Mouse (Mus musculus) G1E (cell line): ENCODE results near the gene Tac2. TPM values are rescaled to one million over a fixed set of nuclear protein-coding genes. Genes with fewer than 3 reads are reported as not detected.

ENCODE experiments used
- ATAC-seq: 2 replicates; pipeline ENCODE4 v1.8.0; 2016; ENCODE audit warnings: mild to moderate bottlenecking; ENCODE audit not compliant: insufficient number of reproducible peaks, poor library complexity, low FRiP score, severe bottlenecking; ENCODE audit errors: extremely low read depth
- DNase-seq: peaks from one replicate; pipeline ENCODE4 v3.0.0; 2012; ENCODE audit warnings: low spot score
- H3K27me3 ChIP-seq: 2 replicates; pipeline ENCODE4 v1.6.1; 2012; ENCODE audit warnings: mild to moderate bottlenecking, low read length, inconsistent platforms; ENCODE audit not compliant: insufficient read depth
- H3K36me3 ChIP-seq: replicated peaks from 2 replicates; pipeline ENCODE3; 2012; ENCODE audit warnings: mild to moderate bottlenecking, inconsistent platforms
- H3K4me1 ChIP-seq: 2 replicates; pipeline ENCODE4 v1.6.1; 2012; ENCODE audit warnings: low read depth, low read length, inconsistent platforms, mixed read lengths; ENCODE audit not compliant: insufficient read depth
- H3K4me3 ChIP-seq: 2 replicates; pipeline ENCODE4 v1.5.1; 2012; ENCODE audit warnings: low read depth, mild to moderate bottlenecking, inconsistent platforms, low read length, moderate library complexity, mixed read lengths
- H3K9me3 ChIP-seq: replicated peaks from 2 replicates; pipeline ENCODE4 v1.6.1; 2012; ENCODE audit warnings: inconsistent platforms
- CTCF ChIP-seq: IDR thresholded peaks from 2 replicates; pipeline ENCODE4 v1.5.1; 2012; ENCODE audit warnings: low read depth, low read length, inconsistent platforms, mixed read lengths
- GATA1 ChIP-seq: IDR thresholded peaks from 2 replicates; pipeline ENCODE4 v1.6.1; 2012; ENCODE audit warnings: borderline replicate concordance, low read length, inconsistent platforms, mixed read lengths
- GATA2 ChIP-seq: IDR thresholded peaks from 2 replicates; pipeline ENCODE4 v1.6.1; 2012; ENCODE audit warnings: low read depth, low read length, inconsistent platforms, borderline replicate concordance
- POLR2AphosphoS5 ChIP-seq: IDR thresholded peaks from 2 replicates; pipeline ENCODE4 v1.6.1; 2012; ENCODE audit warnings: low read depth, low read length, inconsistent platforms; ENCODE audit not compliant: insufficient replicate concordance
- TAL1 ChIP-seq: conservative IDR thresholded peaks from 2 replicates; pipeline ENCODE4 v1.6.1; 2012; ENCODE audit warnings: low read depth, low read length, inconsistent platforms, mixed read lengths
- polyA plus RNA-seq: library from polyadenylated mRNA; stranded (reverse); fragments of >175 nt; gene quantifications from 2 replicates; pipeline ENCODE4 v1.2.3, GENCODE M21; 2012
- total RNA-seq, 2 experiments: library from RNA; stranded (forward) in 1 of 2; stranded (reverse) in 1 of 2; fragments of 200-1000 nt in 1 of 2; fragments of >200 nt in 1 of 2; fragmentation: Nextera tagmentation in 1 of 2; gene quantifications; 2 replicates each; pipeline ENCODE4 v1.2.3; 2014 to 2017

Gene Tac2
- total and polyA plus RNA-seq, 3 experiments = not detected

DNA sequence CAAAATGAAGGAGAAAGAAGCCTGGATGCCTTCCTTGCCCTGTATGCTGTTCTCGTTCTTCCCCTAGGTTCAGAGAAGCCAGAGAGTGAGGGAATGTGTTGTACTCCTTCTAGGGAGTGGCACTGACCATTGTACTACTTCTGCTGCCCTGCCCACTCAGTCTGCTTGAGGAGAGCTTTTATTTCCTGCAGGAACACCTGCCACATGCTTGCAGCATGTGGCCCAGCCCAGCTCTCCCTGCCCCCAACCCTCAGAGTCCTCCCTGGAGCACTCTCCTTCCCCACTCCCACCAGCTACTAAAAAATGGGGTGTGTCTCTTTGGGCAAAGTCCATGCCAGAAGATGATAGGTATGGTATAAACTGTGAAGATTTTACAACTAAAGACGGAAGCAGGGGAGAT, 20.0 kb upstream of the Tac2 start:
- H3K4me1 ChIP-seq = peaks cover 38% of the 10 kb centered on the region
- ATAC-seq = no peak
- DNase-seq = no peak
- H3K9me3 ChIP-seq = no peaks in the 10 kb centered on the region
- H3K4me3 ChIP-seq = no peak overlapping the region
- H3K36me3 ChIP-seq = peaks cover 13% of the 10 kb centered on the region
- no peak for TF ChIP-seq POLR2AphosphoS5
- TF ChIP-seq GATA1 = no peak
- no peak for TF ChIP-seq TAL1
- TF ChIP-seq GATA2 = no peak
- no peak for TF ChIP-seq CTCF
- H3K27me3 ChIP-seq = peaks cover 19% of the 10 kb centered on the region

DNA sequence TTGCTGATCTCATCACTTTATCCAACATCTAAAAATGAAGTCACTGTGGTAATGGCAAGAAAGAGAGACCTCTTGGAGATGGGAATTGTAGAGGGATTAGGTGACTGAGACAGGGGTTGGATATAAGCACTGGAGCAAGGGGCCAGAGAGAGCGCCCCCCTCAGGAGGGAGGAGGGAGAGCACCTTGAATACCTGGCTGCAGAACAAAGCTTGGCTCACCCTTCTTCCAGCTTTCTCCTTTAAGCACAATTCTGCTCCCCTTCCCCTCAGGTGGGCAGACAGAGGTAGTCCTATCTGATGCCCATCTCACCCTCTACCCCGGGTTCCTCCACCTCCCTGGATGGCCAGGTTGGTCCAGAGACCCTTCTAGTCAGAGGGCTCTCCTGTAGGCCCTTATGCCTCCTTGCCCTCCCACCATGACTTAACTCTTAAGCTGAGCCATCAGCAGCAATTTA, 19.5 kb upstream of the Tac2 start, which contains the start of gene Myo1a:
TSS of gene Myo1a (plus strand) at position 405 of the 455 bp plus-strand sequence.
- H3K9me3 ChIP-seq = no peaks in the 10 kb centered on the region
- H3K27me3 ChIP-seq = peaks cover 19% of the 10 kb centered on the region
- ATAC-seq = no peak
- DNase-seq = no peak
- H3K4me1 ChIP-seq = peaks cover 38% of the 10 kb centered on the region
- H3K4me3 ChIP-seq = no peak within 1 kb of the TSS
- peaks cover 8% of the 10 kb centered on the region for H3K36me3 ChIP-seq
- TF ChIP-seq CTCF (peak; percentile 21; the same call in 1 of the 2 replicates), TAL1 (no peak), GATA1 (no peak), POLR2AphosphoS5 (no peak)

DNA sequence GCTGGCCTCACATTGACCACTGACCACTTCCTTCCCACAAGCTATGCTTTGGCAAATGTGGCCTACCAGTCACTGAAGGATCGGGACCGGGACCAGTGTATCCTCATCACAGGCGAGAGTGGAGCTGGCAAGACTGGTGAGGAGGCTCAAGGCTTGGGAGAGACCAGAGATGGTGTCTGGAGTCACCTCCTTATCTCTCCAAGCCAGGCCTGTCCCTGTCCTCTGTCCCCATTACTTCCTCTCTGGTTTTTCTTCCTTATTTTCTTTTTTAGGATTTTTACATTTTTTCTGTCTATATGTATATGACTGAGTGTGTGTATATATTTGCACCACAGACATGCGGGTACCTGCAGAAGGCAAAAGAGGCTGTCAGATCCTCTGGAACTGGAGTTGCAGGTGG, 18.5 kb upstream of the Tac2 start:
- DNase-seq = no peak

DNA sequence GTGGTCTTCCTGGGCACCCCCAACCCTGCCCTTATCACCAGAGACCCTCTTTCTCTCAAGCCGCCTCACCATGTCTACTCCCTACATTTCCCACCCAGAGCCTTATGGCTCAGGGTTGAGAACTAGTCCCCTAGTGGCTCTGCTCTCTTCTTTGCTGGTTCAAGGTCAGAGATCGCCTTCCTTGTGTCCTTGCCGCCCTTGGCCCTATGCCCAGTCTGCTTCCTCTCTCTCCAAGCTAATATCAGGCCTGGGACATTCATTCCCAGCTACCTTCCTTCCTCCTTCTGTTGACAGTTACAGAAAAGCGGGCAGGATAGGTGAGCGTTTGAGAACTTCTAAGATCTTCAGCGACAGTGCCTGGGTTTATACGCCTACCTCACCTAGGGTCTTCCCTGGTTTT, 16.6 kb upstream of the Tac2 start:
- Histone ChIP-seq H3K9me3 (no peaks in the 10 kb centered on the region), H3K4me3 (no peak overlapping the region), H3K36me3 (no peaks in the 10 kb centered on the region), H3K4me1 (peaks cover 38% of the 10 kb centered on the region), H3K27me3 (peaks cover 38% of the 10 kb centered on the region)
- TF ChIP-seq CTCF (no peak), GATA2 (no peak), POLR2AphosphoS5 (no peak)
- DNase-seq (no peak), ATAC-seq (no peak)

More for the DNA sequence above, 18.5 kb upstream of the Tac2 start:
- peak; percentile 34; the same call in 1 of the 2 replicates for ATAC-seq
- TF ChIP-seq TAL1 = peak; percentile 54
- TF ChIP-seq POLR2AphosphoS5 = no peak
- Histone ChIP-seq H3K9me3 (no peaks in the 10 kb centered on the region), H3K4me1 (peaks cover 38% of the 10 kb centered on the region), H3K36me3 (no peaks in the 10 kb centered on the region), H3K27me3 (peaks cover 28% of the 10 kb centered on the region), H3K4me3 (no peak overlapping the region)

DNA sequence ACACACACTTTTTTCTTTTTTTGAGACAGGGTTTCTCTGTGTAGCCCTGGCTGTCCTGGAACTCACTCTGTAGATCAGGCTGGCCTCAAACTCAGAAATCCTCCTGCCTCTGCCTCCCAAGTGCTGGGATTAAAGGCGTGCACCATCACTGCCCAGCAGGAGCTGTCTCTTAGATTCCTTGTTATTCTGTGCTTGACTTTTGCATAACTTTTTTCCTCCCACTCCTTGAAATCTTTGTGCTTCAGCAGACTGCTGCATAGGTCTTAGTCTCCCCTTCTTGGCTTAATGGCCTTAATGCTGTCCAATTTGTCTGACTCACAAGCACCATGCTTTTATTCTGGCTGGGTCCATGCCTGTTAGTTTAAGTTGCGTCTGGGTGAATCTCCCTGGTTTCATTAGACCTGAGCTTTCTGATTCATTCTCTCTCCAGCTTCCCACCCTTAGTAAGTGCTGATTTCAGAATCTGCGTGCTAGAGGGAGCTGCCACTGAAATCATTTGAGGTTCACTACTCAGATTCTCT, 15.4 kb upstream of the Tac2 start:
- Histone ChIP-seq H3K9me3 (no peaks in the 10 kb centered on the region), H3K4me3 (no peak overlapping the region), H3K27me3 (peaks cover 44% of the 10 kb centered on the region), H3K4me1 (peaks cover 34% of the 10 kb centered on the region), H3K36me3 (no peaks in the 10 kb centered on the region)
- DNase-seq (no peak), ATAC-seq (no peak)
- no peak for TF ChIP-seq TAL1
- no peak for TF ChIP-seq GATA2
- no peak for TF ChIP-seq CTCF
- TF ChIP-seq POLR2AphosphoS5 = no peak
- TF ChIP-seq GATA1 = no peak

DNA sequence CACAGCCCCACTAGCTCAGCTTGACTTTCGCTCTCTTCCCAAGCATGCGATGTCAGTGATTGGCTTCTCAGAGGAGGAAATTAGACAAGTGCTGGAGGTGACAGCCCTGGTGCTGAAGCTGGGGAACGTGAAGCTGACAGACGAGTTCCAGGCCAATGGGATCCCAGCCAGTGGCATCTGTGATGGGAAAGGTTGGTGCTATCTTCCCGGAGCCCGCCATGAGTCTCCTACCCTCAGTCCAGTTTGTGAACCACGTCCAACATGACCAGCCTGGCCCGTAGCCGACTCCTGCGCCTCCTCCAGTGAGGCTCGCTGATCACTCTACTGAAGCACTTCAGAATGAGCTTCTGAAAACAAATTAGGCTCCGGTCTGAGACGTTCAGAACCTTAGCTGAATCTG, 13.9 kb upstream of the Tac2 start:
- Histone ChIP-seq H3K27me3 (peaks cover 57% of the 10 kb centered on the region), H3K9me3 (no peaks in the 10 kb centered on the region), H3K36me3 (no peaks in the 10 kb centered on the region), H3K4me3 (no peak overlapping the region), H3K4me1 (peaks cover 22% of the 10 kb centered on the region)
- DNase-seq = no peak
- TF ChIP-seq POLR2AphosphoS5 (no peak), CTCF (no peak), GATA1 (no peak), TAL1 (no peak), GATA2 (no peak)
- ATAC-seq = no peak

DNA sequence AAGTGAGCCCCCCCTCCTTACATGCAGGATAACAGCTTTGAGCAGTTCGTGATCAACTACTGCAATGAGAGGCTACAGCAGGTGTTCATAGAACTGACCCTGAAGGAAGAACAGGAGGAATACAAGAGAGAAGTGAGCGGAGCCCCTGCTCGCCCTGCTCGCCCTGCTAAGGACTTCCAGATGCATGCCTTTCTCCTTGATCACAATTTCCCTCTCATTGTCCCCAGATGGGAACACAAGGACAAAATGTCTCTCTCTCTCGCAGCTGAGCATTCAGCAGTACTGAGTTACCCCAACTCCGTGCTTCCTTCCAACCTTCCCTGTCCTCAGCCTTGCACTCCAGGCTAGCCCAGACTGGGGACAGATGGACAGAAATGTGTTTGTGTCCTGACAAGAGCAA, 11.5 kb upstream of the Tac2 start:
- no peak for ATAC-seq
- Histone ChIP-seq H3K27me3 (peaks cover 60% of the 10 kb centered on the region), H3K4me1 (peaks cover 2% of the 10 kb centered on the region), H3K36me3 (no peaks in the 10 kb centered on the region), H3K4me3 (no peak overlapping the region), H3K9me3 (no peaks in the 10 kb centered on the region)
- TF ChIP-seq TAL1 = no peak
- TF ChIP-seq GATA1 = no peak
- TF ChIP-seq CTCF = no peak
- TF ChIP-seq POLR2AphosphoS5 = no peak
- TF ChIP-seq GATA2 = no peak
- no peak for DNase-seq
